Mouse (Mus musculus): ENCODE measurements at regions not wholly inside any gene's neighbourhood (a gene's known extent, or its start where the extent isn't known, plus 50 kb on each side); places are given as distances from the start of the nearest gene placed in this dataset.

DNA sequence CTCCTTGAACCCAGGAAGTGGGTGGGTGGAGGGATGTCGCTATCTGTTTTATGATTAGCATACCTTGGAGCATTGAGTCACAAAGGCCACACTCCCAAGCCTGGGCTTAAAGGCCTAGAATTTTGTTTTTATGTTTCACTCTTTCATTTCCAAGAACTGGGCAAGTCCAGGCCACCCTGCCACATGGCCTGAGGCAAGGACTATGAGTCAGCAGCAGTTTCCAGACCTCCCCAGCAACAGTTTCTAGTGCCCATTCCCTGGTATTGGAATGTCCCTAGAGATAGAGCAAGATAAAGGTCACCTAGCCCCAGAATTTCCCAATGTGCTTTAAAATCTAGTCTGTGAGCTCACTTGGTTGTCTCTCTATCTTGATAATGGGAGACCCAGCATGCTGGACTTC is 178.0 kb downstream of the Samd5 start:
- ATAC-seq (replicated peaks; ENCODE audit: insufficient number of reproducible peaks, low FRiP score, low TSS enrichment, poor library complexity, severe bottlenecking), result no peak

DNA sequence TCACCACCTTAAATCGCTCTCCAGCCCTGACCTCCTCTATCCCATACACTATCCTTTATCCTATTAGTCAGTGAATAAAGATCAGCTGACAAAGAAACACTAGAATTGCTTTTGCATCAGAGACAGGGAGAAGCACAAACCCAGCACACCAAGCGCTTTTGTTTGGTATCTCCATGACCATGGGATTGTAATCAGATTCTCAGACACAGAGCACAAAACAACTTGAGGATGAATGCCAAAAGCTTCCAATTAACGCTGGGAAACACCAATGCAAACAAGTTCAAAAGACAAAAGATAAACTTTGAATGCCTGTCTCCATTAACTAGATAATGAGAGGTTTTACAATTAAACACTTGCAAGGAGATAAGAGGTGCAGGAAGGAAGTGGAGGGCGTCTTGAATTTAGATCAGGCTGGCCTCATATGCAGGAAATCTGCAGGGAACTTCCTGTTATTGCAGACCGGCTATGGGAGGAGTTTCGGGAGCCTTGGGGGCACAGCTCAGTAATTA is 179.8 kb downstream of the Samd5 start:
- ATAC-seq (replicated peaks; ENCODE audit: insufficient number of reproducible peaks, low FRiP score, low TSS enrichment, poor library complexity, severe bottlenecking), result no peak

DNA sequence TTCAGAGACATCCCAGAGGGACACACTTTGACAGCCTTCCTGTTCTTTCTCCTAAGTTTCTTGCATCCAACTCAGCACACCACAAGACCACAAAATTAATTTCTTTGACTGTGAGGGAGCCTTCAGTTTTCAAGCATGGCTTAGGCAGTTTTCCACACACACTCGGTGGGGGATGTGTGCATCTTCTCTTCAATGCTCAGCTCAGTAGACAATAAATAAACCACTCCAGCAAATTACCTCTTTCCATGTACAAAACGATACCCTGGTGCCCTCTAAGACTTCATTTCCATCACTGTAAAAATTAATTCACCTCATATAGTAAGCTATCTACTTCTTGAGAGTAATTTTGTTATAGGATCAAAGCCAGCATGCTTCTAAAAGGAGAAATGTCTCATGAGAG is 184.6 kb downstream of the Samd5 start:
- no peak for ATAC-seq (replicated peaks; ENCODE audit: insufficient number of reproducible peaks, low FRiP score, low TSS enrichment, poor library complexity, severe bottlenecking)

DNA sequence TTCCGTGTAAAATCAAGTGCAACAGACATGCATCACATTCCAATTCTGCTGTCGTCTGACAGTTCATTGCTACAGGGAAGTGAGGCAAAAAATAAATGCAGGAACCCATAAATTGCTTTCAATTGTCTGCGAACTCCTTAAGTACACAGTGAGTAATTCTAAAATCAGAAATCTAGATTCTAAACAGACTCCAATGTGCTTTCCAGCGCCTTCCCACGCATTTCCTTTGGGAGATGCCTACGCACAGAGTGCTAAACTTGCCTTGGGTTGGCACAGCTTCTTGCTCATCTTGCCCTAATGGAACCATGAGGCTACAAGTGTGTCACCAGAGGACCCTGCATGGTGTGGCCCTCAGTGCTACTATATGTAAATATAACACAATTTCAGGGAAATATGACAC is 212.6 kb downstream of the Samd5 start:
- no peak for ATAC-seq (replicated peaks; ENCODE audit: insufficient number of reproducible peaks, low FRiP score, low TSS enrichment, poor library complexity, severe bottlenecking)

DNA sequence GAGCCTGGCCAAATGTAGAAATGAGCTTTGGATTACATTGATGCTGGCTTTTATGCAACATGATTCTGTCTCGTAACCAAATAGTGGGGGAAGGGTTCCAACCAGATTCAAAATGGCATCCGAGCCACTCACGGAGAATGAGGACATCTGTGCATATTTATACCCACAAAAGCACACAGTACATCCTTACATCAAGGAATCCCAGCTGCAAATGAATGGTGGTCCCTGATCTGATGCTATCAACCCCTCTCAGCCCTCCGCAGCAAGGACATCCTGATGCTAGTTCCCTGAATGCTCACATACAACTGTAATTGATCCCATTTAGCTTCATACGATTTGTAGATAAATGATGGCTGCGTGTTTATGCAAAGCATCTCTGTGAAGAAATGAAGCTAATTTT is 215.9 kb downstream of the Samd5 start:
- no peak for ATAC-seq (replicated peaks; ENCODE audit: insufficient number of reproducible peaks, low FRiP score, low TSS enrichment, poor library complexity, severe bottlenecking)

DNA sequence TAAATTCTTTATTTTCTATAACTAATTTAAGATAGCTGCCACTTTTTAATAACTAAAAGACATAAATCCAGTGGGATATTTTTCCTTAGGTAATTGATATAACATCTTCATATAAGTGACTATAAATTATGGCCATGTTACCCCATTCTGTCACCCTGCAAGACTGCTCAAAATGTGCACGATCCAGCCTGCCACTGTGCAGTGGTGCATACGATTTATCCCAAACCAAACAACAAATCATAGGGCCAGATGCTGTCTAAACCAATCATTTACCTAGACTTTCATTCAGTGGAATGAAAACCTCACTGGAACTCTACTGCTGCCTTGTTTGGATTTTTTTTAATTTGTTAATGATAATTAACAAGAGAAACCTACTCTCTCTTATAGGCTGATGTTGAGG is 216.5 kb downstream of the Samd5 start:
- no peak for ATAC-seq (replicated peaks; ENCODE audit: insufficient number of reproducible peaks, low FRiP score, low TSS enrichment, poor library complexity, severe bottlenecking)

DNA sequence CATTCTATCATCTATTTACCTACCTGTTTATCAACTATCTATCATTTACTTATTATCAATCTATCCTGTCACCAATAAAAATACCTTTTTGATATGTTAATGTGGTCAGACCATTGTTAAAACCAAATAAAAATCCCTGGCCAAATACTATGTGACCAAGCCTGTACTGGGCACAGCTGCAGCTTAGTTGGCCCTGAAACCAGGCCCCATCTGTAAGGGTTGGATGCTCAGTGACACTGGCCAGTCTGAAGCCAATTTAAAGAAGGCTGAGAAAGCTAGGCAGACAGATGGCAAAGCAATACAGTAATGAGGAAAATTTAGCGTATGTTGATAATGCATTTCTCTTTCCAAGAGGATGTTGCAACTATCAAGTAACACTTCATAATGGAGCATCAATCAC is 217.8 kb downstream of the Samd5 start:
- no peak for ATAC-seq (replicated peaks; ENCODE audit: insufficient number of reproducible peaks, low FRiP score, low TSS enrichment, poor library complexity, severe bottlenecking)

DNA sequence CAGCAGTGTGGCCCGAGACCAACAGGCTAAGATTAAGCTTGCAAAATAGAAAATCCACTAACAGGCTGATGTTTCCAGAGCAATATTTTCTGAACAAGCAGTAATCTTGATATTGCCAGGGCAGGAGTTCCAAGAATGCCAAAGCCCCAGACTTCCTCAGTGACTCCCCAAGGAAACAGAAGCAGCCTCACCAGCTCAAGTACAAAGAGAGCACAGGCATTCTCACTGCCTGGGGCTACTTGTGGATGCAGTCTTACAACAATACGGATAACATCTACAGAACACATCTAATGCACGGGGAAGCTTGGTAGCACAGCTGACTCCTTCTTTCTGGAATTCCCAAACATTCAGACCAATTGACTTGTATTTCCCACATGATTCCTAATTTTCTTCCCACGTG is 235.9 kb downstream of the Samd5 start:
- no peak for ATAC-seq (replicated peaks; ENCODE audit: insufficient number of reproducible peaks, low FRiP score, low TSS enrichment, poor library complexity, severe bottlenecking)

DNA sequence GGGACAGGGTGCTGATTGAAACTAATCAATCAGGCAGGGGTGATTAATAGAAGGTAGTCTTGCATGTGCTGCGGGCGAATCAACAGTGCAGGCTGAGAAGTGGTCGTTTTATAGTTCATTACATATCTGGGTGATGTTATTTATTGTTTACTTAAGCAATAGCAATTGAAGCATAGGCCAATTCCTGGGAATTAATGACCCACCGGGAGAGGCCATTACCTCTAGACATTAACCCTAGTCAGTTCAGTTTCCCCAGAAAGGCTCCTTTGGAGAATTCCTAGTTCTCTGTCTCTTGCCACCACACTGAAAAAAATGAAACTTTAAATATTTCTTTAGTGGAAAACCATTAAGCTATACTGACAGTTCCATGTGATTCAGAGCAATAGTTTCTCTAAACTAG is 236.6 kb downstream of the Samd5 start:
- no peak for ATAC-seq (replicated peaks; ENCODE audit: insufficient number of reproducible peaks, low FRiP score, low TSS enrichment, poor library complexity, severe bottlenecking)

DNA sequence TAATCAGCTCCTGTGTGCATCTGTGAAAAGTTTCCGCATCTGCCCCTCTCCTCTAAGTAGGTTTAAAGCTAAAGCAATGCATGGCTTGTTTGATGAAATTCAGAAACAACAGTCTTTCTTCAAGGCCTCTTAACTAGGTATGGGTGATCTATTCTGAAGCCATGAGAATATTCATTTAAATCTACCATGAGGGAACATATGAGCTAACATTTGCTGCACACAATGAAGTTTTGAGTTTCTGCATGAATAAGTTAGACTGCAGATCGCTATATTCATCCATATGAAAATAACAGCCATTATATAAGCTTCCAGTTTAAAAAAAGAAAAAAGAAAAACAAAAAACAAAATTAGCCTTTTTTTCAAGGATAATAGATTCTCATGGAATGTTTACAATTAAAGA is 245.9 kb downstream of the Samd5 start:
- ATAC-seq (replicated peaks; ENCODE audit: insufficient number of reproducible peaks, low FRiP score, low TSS enrichment, poor library complexity, severe bottlenecking), result no peak

DNA sequence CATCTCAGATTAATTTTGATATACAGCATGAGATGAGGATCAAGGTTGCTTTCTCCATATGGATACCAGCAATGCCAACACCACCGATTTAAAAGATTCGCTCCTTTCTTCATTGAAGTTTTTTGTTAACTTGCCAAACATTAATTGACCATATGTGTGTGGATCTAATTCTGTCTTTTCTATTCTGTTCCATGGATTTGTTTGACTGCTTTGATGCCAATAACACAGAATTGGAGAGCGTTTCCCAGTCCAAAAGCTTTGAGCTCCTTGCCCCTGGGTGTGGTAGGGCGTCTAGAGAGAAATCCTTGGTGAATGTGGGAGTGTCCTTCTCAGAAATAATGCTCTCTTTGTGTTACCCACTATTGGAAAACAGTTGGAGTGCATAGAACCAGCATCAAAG is 254.3 kb downstream of the Samd5 start:
- no peak for ATAC-seq (replicated peaks; ENCODE audit: insufficient number of reproducible peaks, low FRiP score, low TSS enrichment, poor library complexity, severe bottlenecking)

DNA sequence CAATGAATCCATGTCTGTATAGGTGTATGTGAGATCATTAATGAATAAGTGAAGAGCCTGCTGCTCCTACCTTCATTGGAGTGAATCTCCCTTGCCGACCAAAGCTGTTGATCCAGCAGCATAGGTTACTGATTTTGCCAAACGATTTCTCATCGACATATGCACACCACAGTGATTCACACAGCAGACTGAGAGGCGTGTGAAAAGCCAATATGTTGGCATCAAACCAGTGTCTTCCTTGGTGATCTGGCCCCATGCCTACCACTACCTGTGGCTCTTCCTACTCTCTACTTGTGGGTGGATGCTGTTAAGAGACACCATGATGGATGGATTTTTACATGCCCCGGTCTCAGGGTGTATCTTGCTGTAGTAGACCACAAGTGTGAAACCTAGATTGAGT is 258.3 kb downstream of the Samd5 start:
- ATAC-seq (replicated peaks; ENCODE audit: insufficient number of reproducible peaks, low FRiP score, low TSS enrichment, poor library complexity, severe bottlenecking), result no peak

DNA sequence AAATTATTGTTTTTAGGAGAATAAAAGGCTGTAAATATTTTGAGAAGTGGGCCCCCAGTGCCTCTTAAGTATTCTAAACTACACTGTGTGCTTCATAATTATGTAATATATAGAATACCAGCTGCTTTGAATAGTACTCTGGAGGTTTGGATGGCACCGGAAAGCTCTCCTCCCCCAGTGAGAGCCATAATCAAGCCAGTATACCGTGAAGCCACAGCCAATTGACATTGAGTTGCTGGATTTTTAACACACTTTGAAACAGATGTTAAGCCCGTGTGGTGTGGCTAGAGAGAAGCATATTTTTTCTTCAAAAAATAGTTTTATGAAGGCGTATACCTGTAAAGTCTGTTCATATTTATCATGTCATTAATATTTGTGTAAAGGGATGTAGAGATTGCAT is 268.9 kb downstream of the Samd5 start:
- ATAC-seq (replicated peaks; ENCODE audit: insufficient number of reproducible peaks, low FRiP score, low TSS enrichment, poor library complexity, severe bottlenecking), result no peak

DNA sequence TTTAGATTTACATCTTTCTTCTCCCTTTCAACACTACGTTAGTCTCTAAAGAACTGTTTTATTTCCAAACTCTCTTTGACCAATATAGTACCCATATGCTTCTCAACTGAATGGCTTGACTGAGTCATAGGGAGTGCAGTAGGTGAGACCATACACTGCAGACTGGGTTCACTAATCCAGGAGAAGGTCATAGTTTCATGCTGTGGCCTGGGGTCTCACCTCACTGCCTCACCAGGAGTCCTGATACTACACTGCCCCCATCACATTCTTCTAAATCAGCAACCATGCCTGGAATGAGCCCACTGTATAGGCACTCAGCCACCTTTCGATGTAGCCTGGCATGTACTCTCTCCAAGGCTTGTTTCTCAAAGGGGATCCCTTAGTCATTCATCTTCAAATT is 269.6 kb downstream of the Samd5 start:
- no peak for ATAC-seq (replicated peaks; ENCODE audit: insufficient number of reproducible peaks, low FRiP score, low TSS enrichment, poor library complexity, severe bottlenecking)

DNA sequence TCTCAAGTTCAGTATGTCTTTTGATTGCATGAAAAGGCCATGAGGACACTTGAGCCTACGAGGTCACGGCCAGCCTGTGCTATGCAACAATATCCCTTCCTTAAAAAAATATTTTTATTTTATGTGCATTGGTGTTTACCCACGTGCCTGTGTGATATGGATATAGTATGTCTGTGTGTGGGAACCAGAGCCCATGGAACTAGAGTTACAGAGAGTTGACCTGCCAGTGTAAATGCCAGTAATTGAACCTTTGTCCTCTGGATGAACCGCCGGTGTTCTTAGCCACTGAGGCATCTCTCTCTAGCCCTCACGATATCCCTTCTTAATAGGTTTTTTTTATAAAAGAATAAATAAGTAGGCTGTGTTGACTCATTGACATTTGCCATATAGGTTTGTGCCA is 270.0 kb downstream of the Samd5 start:
- ATAC-seq (replicated peaks; ENCODE audit: insufficient number of reproducible peaks, low FRiP score, low TSS enrichment, poor library complexity, severe bottlenecking), result no peak

DNA sequence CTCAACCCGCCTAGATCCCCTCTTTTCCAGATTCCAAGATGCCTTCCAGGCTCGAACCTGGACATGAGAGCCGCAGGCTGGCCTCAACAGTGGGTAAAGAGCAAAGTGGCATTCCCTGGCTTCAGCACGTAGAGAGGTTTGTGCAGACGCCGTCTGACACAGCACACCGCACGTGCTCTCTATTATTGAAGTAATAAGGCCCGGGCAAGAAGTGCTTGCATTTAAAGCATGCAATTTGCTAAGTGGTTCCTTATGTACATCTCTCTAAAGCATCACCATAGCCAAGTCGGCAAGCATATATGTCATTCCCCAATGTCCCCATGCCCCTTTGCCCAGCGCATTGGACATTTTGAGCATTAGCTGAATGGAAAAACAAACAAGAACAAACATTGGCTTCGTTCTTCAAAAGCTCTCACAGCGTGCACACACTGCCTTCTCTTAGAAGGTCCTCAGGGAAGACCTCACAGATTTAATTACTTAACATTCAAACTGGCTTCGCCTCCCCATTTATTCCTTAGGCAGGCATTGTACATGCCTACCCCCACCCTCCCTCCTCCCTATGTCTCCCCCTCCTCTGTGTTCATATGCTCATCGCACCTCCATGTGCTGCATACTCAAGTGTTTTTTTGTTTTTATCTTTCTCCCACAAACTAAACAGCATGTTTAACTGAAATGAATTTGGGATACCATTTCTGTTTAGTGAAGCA is 273.9 kb downstream of the Samd5 start:
- no peak for ATAC-seq (replicated peaks; ENCODE audit: insufficient number of reproducible peaks, low FRiP score, low TSS enrichment, poor library complexity, severe bottlenecking)

DNA sequence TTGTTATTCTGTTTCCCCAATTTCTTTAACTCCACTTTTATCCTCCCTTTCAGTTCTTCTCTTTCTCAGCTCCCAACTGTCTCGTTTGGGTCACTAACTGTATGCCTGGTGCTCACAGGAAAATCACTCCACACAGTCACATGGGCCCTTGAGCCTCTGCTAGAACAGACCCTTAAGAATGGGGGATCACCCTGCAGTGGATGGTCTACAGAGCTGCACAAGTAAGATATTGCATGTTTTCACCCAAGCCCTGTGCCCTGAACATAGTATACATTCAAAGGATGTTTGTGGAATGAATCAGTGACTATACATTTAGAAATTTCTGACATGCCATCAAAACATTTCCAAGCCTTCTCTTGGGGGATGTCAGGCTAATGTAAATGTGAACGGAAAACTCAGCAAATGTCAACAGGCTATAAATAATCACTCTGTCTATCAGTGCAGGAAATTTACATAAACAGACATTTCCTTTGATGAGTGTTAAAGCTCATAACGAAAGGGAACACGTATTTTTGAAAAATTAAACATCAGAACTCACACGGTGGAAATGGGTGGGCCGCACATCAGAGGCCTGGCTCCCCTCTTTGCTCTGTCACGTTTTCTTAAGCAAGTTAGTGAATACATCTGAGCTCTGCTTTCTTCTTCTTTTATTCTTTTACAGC is 297.4 kb downstream of the Samd5 start:
- ATAC-seq (replicated peaks; ENCODE audit: insufficient number of reproducible peaks, low FRiP score, low TSS enrichment, poor library complexity, severe bottlenecking), result no peak

DNA sequence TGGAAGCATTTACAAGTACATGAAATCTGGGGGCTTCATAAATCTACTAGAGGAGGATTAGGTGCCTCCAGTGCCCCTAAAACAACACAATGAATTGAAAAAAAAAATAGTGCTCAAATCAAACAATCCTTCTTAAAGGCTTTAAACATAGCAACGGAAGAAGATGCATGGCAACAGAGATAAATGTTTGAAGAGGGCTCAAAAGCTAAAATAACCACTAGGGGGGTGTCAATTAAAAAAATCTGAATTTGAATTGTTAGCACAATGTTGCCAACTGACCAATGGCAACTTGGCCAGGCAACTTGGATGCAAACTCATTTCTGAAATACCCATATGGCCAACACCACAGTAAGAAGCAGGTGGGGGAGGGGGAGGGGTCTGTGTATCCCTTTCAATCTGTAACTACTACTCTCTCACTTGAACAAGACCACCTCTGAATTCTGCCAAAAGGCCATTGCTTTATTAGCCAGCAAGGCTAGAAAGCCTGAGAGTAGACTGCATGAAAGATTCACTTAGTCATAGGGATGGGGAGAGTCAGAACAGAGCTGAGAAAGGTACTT is 312.6 kb downstream of the Samd5 start:
- ATAC-seq (replicated peaks; ENCODE audit: insufficient number of reproducible peaks, low FRiP score, low TSS enrichment, poor library complexity, severe bottlenecking), result no peak

DNA sequence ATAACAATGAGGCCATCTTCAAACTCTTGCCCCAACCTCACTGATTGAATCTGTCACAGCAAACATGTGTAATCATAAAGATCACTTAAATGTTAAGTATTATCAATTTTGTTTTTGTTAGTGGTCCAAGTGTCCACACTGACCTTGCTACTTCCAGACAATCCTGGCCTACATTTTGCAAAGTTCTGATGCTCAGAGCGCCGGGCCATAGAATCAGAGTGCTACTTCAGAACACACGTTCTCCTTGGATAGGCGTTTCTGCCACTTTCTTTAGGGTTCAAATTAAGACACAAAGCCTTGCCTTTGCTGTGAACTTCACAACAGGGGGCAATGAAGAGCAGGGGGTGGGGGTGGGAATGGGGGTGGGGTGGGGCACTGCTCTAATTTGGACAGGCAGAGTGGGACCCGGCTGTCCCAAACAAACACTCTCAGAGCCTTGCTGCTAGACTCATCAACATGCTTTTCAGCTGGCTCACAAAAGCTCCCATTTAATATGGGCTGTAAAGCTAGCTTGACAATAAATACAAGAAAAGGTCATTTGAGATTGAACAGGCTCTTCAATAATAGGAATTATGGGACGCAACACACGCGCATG is 336.7 kb downstream of the Samd5 start:
- no peak for ATAC-seq (replicated peaks; ENCODE audit: insufficient number of reproducible peaks, low FRiP score, low TSS enrichment, poor library complexity, severe bottlenecking)

DNA sequence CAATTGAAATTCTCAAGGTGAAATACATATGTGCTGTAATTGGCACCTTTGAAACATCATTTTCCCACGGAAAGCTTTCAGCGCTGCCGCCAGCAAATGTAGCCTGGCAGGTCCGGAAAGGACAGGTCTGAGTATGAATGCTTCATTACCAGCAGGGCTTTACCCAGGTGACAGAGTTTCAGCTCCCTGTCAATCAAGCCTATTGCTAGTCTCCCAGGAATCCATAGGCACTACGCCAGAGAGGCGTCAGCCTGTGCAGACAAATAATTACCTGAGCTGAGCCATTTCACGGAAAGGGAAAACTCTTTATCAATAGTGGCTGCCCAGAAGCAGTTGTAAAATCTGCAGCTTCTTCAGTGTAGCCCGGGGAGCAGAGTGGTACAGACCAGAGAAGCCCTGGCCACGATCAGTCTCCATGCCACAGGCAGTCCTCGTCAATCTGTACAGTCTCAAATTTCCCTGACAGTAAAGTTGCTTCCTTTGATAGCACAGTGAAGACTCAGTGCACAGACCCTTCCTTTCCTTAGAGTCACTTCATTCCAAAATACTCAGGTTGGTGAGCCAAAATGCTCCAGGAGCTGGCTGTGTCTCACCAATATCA is 340.7 kb downstream of the Samd5 start:
- ATAC-seq (replicated peaks; ENCODE audit: insufficient number of reproducible peaks, low FRiP score, low TSS enrichment, poor library complexity, severe bottlenecking), result no peak
